Mouse (Mus musculus): ENCODE data around the gene Msantd2.

The Msantd2 gene

DNA sequence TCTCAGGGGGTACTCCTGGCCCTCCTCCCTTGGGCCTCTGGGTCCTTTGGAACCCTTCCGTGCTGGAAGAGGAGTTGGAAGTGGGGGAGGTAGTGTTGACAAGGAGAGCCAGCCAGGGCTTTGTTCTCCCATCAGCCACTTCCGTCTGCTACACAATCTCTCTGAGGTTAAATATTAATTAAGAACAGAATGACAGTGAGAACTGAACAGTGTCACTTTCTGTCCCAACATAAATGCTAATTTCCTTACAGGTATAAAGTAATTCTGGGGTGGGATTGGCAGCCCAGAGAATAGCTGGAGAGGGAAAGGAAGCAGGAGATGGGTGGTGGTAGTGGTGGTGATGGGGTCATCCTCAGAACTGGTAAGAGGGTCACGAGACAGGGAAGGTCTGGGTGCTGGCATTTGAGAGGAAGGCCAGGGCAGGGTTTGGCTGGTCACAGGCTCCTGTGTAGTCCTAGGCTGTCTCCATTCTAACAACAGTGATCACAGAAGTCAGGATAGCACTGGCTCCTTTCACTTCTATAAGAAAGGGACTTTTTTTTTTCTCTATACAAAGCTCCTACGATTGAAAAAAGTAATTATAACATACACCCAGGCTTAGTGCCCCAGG, 79.6 kb downstream of the Msantd2 start:
- in situ Hi-C loops (cut with MboI, MseI): no loop called here

DNA sequence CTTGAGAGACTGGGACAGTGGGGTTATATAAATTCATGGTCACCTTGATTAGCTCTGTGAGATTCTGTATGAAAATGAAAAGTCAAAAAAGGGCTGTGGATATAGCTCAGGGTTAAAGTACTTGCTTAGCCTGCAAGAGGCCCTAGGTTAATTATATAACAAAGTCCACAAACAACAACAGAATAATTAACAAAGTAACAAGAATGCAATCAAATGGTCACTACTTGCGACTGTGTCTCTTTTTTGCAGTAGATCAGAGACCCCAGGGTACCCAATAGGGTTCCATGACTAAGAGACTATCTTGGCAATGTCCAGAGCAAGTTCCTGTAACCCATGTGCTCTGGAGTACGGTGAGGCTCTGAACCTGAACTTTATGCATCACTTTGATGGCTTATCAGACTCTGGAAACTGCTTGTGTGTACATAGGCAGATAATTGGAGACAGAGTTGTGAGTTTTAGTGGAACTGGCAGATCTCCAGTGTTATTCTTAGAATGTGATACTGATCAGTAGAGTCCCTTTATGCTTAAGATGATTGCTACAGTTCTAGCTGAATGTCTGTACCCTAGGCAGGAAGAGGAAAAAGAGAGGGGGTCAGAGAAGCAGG, 80.2 kb downstream of the Msantd2 start:
- in situ Hi-C loops (cut with MboI, MseI): no loop called here

DNA sequence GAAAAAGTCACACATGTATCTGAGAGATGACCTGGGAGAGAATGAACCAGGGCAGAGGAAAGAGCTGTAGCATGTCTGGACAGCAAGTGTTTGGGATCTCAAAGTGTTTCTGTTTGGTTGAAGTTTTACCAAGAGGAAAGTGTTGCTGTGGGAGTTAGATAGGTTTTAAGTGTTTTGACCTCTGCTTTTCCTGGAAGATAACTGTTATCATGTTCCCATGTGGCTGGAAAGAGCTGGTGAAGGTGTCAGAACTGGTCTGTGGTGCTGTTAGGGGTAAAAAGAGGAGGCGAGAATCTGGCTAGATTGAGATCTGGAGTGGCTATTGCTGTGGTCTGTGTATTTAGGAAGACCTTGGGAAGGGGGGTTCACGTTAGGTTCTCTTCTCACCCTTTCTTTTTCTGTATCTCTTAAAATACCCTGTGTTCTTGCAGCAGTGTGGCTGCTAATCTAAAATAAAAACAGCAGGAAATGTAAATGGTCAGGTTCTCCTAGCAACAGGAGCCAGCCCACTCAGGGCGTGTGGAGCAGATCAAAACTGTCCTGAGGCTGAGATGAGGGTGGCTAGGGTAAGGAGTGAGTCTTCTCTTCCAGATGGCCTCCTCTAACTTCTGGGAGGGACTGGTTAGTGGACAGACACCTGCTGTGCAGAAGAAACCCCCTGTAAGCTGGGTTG, 83.2 kb downstream of the Msantd2 start:
- in situ Hi-C loops (cut with MboI, MseI): no loop called here
